Mouse (Mus musculus) thymus, postnatal 10 days (tissue): ENCODE measurements around the gene Bcl11a.

Experiments
- DNase-seq, 2 experiments: peaks; one replicate each; pipeline ENCODE4 v3.0.0; 2021; ENCODE audit warnings: low spot score in 2 of 2

The Bcl11a gene

DNA sequence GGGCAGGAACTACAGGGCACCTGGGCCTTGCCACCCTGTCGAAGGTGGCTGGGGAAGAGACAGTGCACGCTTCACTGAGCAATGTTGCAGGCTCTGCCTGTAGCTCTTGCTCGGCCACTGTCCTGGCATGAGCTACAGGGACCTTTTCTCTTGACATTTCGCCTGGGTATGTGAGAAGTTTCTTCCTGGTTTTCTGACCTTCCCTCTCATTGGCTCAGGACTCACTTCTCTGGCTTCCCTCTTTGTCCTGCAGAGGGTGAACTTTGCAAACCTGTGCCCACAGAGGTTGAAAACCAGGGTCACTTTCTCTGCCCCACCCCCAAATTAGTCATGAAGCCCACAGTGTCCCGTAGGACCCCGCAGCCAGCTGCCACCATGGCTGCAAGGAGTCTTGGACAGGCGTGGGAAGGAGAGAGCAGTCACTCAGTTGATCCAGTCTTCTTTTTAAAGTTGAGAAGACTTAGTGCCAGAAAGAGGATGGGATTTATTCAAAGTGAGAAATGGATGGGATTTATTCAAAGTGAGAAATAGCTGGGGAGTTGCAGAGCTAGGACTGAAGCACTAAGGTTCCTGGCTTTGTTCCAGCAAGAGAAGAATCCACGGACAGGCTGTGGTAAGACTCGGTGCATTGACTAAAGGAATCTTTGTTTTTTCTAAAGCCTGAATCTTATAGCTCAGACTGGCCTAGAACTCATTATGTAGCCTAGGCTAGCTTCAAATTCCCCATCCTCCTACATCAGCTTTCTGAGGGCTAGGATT is 71.8 kb downstream of the Bcl11a start:
- no peak for DNase-seq

GRCm38 (mm10) chr11:24152076-24152784 is 74.4 kb downstream of the Bcl11a start:
- DNase-seq = no peak

GRCm38 (mm10) chr11:24153049-24153448 is 75.2 kb downstream of the Bcl11a start:
- DNase-seq = no peak

DNA sequence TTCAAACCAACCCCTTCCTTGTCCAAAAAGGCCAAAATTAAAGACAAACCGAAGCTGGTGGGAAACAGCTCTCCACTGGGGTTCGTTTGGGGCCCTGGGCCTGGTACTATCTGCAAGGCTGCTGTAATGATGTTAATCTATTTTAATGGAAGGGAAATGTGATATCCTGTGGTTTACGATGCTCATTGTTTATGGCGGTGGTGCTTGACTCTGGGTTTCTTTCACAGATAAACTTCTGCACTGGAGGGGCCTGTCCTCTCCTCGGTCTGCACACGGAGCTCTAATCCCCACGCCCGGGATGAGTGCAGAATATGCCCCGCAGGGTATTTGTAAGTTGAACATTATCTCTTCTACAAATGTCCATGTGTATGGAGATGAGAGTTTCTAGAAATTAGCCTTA is 80.2 kb downstream of the Bcl11a start:
- DNase-seq = no peak

- DNase-seq = no peak
These were observed 81.8 kb downstream of the Bcl11a start for GRCm38 (mm10) chr11:24159656-24160055.

GRCm38 (mm10) chr11:24161458-24161857 is 83.6 kb downstream of the Bcl11a start:
- DNase-seq = no peak

DNA sequence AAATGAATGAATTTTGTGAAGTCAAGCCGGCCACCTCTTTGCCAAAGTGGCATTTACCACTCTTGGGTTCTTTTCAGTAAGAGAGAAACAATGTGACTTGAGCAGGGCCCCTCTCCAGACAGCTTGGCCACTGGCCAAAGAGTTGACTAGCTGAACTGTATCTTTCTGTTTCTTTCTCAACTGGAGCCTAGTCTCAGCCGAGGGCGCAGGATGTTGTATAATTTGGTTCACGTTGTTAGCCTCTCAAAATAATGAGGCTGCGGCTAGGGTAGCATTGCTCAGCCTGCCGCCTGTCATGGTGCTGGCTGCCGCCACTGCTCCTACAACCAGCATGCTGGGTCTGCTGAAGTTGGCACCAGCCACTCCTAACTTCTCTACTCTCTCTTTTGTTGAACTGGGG is 84.2 kb downstream of the Bcl11a start:
- no peak for DNase-seq

DNA sequence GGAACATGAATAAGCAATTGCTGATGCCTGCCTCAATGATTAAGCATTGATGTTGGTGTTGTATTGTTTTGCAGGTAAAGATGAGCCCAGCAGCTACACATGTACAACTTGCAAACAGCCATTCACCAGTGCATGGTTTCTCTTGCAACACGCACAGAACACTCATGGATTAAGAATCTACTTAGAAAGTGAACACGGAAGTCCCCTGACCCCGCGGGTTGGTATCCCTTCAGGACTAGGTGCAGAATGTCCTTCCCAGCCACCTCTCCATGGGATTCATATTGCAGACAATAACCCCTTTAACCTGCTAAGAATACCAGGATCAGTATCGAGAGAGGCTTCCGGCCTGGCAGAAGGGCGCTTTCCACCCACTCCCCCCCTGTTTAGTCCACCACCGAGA is 85.2 kb downstream of the Bcl11a start:
- no peak for DNase-seq

GRCm38 (mm10) chr11:24164065-24164464 is 86.2 kb downstream of the Bcl11a start:
- no peak for DNase-seq

DNA sequence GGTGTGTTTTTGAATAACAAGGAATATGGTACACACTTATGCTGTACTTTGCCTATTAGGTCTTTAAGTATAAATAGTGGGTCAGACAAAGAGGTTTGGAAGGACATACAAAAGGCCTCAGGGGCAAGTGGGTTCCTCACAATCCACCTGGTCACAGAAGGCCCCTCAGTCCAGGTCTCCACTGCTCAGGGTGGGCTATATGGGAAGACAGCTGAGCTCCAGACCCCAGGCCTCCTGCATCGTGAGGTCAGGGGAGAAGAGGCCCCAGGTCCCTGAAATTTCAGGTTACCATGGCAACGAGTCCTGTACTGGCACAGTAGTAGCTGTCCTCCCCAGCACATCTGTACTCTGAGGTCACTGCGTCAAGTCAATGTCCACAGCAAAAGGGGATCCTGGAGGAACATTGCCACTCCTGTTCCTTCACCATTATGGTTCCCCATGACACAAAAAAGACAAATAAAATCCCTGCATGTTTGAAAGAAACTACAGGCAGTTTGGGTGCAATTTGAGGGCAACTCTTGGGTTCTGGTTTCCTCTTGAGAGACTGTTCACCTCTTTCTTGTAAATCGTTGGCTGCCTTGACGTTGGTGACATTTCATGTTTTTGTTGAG is 93.9 kb downstream of the Bcl11a start:
- no peak for DNase-seq

DNA sequence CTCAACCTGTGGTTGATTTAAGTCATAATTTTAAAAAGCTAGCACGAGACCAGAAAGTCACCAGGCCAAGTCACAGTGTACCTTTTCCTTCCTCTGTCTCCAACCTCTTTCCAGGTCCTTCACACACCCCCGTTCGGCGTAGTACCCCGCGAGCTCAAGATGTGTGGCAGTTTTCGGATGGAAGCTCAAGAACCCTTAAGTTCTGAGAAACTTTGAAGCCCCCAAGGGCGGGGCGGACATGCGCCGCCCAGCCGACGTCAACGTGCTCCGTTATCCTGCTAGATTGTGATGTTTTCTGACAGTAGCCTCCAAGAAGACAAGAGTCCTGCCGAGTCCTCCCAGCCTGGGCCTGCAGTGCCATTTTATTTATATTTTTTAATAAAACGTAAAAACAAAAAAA is 94.7 kb downstream of the Bcl11a start:
- no peak for DNase-seq

- no peak for DNase-seq
These were observed 96.4 kb downstream of the Bcl11a start for GRCm38 (mm10) chr11:24174161-24174792.

GRCm38 (mm10) chr11:24177458-24177857 is 99.6 kb downstream of the Bcl11a start:
- no peak for DNase-seq

- DNase-seq = no peak
These were observed 101.1 kb downstream of the Bcl11a start for GRCm38 (mm10) chr11:24178823-24179476.

DNA sequence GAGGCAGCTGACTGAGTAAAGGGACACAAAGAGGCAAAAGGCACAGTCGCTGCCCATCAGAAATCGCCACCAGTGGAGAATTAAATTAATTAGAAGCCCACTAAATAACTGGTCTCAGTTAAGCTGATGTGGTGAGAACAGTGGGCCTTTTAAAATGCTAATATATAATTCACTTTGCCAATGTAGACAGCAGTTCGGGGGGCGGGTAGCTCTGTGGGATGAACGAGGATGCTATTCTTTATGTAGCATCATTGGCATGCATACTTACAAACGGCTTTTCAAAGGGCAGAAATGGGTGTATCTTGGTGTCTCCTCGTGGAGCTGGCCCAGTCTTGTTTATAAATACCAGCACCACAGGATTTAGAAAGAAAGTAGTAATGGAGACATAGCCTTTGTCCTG is 102.2 kb downstream of the Bcl11a start:
- DNase-seq = no peak

DNA sequence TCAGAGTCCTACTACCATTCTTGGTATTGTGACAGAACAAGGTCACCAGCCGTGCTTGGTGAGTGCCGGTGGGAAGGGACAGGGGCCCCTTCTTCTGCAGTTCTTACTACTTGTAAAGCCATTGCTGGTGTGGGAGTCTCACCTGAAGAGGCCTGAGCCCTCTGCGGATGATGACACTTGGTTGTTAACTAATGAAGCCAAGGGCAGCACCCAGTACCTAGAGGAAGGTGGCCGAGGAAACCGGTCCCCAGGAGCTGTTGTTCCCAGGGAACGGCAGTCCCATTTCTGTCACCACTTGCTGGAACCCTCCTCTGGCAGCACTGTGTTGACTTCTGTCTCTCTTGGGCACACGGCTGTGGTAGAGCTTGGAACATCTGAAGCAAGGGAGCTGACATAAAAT is 105.6 kb downstream of the Bcl11a start:
- DNase-seq = no peak

- no peak for DNase-seq
These were observed 107.1 kb downstream of the Bcl11a start for GRCm38 (mm10) chr11:24184932-24185331.

DNA sequence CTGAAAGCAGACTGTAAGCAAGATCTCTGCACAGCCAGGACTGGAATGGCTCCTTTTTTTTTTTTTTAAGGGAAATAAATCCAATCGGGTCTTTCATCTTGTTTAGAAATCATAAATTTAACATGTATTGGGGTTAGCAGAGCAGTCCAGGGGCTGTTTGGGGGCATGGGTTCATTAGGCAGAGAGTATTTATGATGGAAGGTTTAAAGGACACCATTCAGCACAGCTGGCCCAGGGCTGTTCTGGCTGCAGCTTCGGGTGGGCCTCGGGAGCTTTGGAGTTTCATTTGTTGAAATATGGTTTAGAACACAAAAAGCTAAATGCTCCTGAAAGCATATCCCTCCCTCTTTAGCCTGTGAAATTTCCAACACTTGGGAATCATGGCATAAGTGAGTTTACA is 112.6 kb downstream of the Bcl11a start:
- DNase-seq = no peak

DNA sequence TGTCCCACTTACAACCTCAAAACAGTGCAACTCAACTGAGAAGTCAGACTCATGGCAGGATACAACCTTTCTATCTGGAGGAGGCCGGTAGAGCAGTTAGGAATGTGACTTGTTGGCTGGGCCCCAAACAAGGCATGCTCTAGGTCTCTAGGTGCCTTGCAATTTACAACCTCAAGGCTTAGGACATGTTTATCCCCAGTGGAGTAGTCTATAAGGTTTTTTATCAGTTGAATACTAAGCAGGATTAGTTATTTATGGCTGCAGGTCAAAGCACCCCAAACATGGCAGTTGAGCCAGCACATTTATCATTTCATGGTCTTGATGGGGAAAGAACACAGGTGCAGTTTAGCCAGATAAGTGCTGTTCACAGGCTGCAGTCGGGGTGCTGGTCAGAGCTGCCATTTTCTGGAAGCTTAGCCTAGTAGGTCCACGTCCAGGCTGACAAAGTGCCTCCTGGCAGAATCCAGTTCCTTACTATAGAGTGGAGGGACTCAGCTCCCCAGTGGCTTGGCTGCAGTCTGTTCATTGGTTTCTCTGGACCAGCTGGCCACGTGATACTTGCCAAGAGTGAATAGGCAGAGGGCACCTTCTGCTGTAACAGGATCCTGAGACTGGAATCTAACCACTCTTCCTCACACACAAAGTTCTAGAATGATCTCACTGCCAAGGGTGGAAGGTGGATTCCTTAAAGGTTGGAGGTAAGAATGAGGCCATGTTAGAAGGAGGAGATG is 118.8 kb downstream of the Bcl11a start:
- DNase-seq = no peak

GRCm38 (mm10) chr11:24197424-24197823 is 119.6 kb downstream of the Bcl11a start:
- no peak for DNase-seq

GRCm38 (mm10) chr11:24199560-24199959 is 121.7 kb downstream of the Bcl11a start:
- no peak for DNase-seq
